Mouse (Mus musculus) ovary, adult 10 weeks (tissue): ENCODE measurements around the gene AW146154. TPM values are rescaled to one million over a fixed set of nuclear protein-coding genes. Genes with fewer than 3 reads are reported as not detected.

Experiments used
- polyA plus RNA-seq: library from polyadenylated mRNA; stranded (reverse); fragments of 350-450 nt; fragmentation: Illumina TruSeq; extraction: RNeasy Lipid Tissue Mini Kit (QIAGEN cat#74804); gene quantifications from one replicate; pipeline ENCODE4 v1.2.3, GENCODE M21; 2014

Gene AW146154
- polyA plus RNA-seq: 26.7 TPM

GRCm38 (mm10) chr7:41499389-41500049, at the start of gene AW146154, which contains the start of gene Gm20449:
TSS of gene AW146154 (minus strand) at chr7:41499890.
TSS of gene Gm20449 (minus strand) at chr7:41499417.

GRCm38 (mm10) chr7:41448596-41448995, 51.1 kb downstream of the AW146154 start, which contains the start of gene Vmn2r57:
TSS of gene Vmn2r57 (minus strand) at chr7:41448696.

Other genes starting within 250 kb of the AW146154 start
- 87.4 TPM for gene AI987944, start 106.5 kb downstream of the AW146154 start, polyA plus RNA-seq
- 1.00 TPM for gene Vmn2r57, start 51.2 kb downstream of the AW146154 start, polyA plus RNA-seq
- gene Gm20449, start 473 bp downstream of the AW146154 start, polyA plus RNA-seq: 0.17 TPM
- gene Gm6871, start 73.8 kb upstream of the AW146154 start, polyA plus RNA-seq: 0.83 TPM
- gene 2610021A01Rik, start 99.3 kb upstream of the AW146154 start, polyA plus RNA-seq: 60.4 TPM
- gene Zfp788, start 133.3 kb upstream of the AW146154 start, polyA plus RNA-seq: 65.3 TPM